Mouse (Mus musculus): ENCODE data around the gene Pitx1. TPM values are rescaled to one million over a fixed set of nuclear protein-coding genes. Genes with fewer than 3 reads are reported as not detected.
A peak's percentile ranks its signal among the peaks of the same experiment; 100 is the strongest.

The Pitx1 gene
- polyA plus RNA-seq, 1 experiment from 2014 or later: not detected

- H3K9me3 ChIP-seq (replicated peaks): peaks cover 4% of the 10 kb centered on the region; the same call in 1 of the 2 replicates
- no peak overlapping the region for H3K9ac ChIP-seq
- 76% methylated on average over 10 of the region's 10 CpGs for WGBS
- no peak for ATAC-seq
- no peak overlapping the region for H3K27ac ChIP-seq
- no peaks in the 10 kb centered on the region for H3K36me3 ChIP-seq (ENCODE audit: poor library complexity, severe bottlenecking)
- H3K4me1 ChIP-seq: no peaks in the 10 kb centered on the region
- H3K27me3 ChIP-seq: peaks cover 6% of the 10 kb centered on the region; the same call in 1 of the 2 replicates
- no peak overlapping the region for H3K4me2 ChIP-seq
- no peak overlapping the region for H3K4me3 ChIP-seq
These were observed 11.8 kb upstream of the Pitx1 start for GRCm38 (mm10) chr13:55847805-55848204.

GRCm38 (mm10) chr13:55843700-55844099 is 7.7 kb upstream of the Pitx1 start:
- Histone ChIP-seq H3K4me3 (no peak overlapping the region), H3K27me3 (peaks cover 47% of the 10 kb centered on the region), H3K9ac (no peak overlapping the region), H3K4me1 (peaks cover 9% of the 10 kb centered on the region; the same call in 1 of the 2 replicates), H3K9me3 (replicated peaks) (peaks cover 4% of the 10 kb centered on the region; the same call in 1 of the 2 replicates), H3K36me3 (ENCODE audit: poor library complexity, severe bottlenecking) (no peaks in the 10 kb centered on the region), H3K4me2 (no peak overlapping the region), H3K27ac (no peak overlapping the region)
- no peak for ATAC-seq
- 100% methylated on average over 1 of the region's 1 CpGs for WGBS

GRCm38 (mm10) chr13:55840223-55840622 is 4.2 kb upstream of the Pitx1 start:
- Histone ChIP-seq H3K9ac (no peak overlapping the region), H3K4me2 (no peak overlapping the region), H3K9me3 (replicated peaks) (peaks cover 4% of the 10 kb centered on the region; the same call in 1 of the 2 replicates), H3K36me3 (ENCODE audit: poor library complexity, severe bottlenecking) (no peaks in the 10 kb centered on the region), H3K27ac (no peak overlapping the region), H3K27me3 (peaks cover 76% of the 10 kb centered on the region), H3K4me3 (no peak overlapping the region), H3K4me1 (peaks cover 16% of the 10 kb centered on the region)
- 16% methylated on average over 14 of the region's 14 CpGs for WGBS
- no peak for ATAC-seq

- H3K27me3 ChIP-seq: peaks cover 100% of the 10 kb centered on the region
- no peak overlapping the region for H3K9ac ChIP-seq
- no peak overlapping the region for H3K4me2 ChIP-seq
- H3K36me3 ChIP-seq (ENCODE audit: poor library complexity, severe bottlenecking): no peaks in the 10 kb centered on the region
- H3K9me3 ChIP-seq (replicated peaks): no peaks in the 10 kb centered on the region
- peaks cover 16% of the 10 kb centered on the region for H3K4me1 ChIP-seq
- H3K27ac ChIP-seq: no peak overlapping the region
- H3K4me3 ChIP-seq: no peak overlapping the region
- WGBS: under 1% methylated on average over 32 of the region's 32 CpGs
- no peak for ATAC-seq
These were observed 1.1 kb upstream of the Pitx1 start for GRCm38 (mm10) chr13:55836786-55837780.

GRCm38 (mm10) chr13:55835548-55836097 is 369 bp downstream of the Pitx1 start:
- peaks cover 100% of the 10 kb centered on the region for H3K27me3 ChIP-seq
- no peaks in the 10 kb centered on the region for H3K9me3 ChIP-seq (replicated peaks)
- H3K4me2 ChIP-seq: peak overlapping the region; percentile 10; the same call in 1 of the 2 replicates
- under 1% methylated on average over 33 of the region's 33 CpGs for WGBS
- H3K4me3 ChIP-seq: no peak overlapping the region
- H3K27ac ChIP-seq: no peak overlapping the region
- no peaks in the 10 kb centered on the region for H3K36me3 ChIP-seq (ENCODE audit: poor library complexity, severe bottlenecking)
- peaks cover 26% of the 10 kb centered on the region for H3K4me1 ChIP-seq
- ATAC-seq: 0 out of 2 replicates have a peak, but pooled peaks have one; percentile 33
- H3K9ac ChIP-seq: no peak overlapping the region

- no peak overlapping the region for H3K9ac ChIP-seq
- ATAC-seq: no peak
- no peaks in the 10 kb centered on the region for H3K36me3 ChIP-seq (ENCODE audit: poor library complexity, severe bottlenecking)
- no peak overlapping the region for H3K4me2 ChIP-seq
- no peak overlapping the region for H3K4me3 ChIP-seq
- no peaks in the 10 kb centered on the region for H3K9me3 ChIP-seq (replicated peaks)
- H3K4me1 ChIP-seq: peaks cover 27% of the 10 kb centered on the region
- 5% methylated on average over 5 of the region's 5 CpGs for WGBS
- H3K27me3 ChIP-seq: peaks cover 100% of the 10 kb centered on the region
- no peak overlapping the region for H3K27ac ChIP-seq
These were observed 1.3 kb downstream of the Pitx1 start for GRCm38 (mm10) chr13:55834667-55835066.

- Histone ChIP-seq H3K4me3 (no peak overlapping the region), H3K4me1 (peaks cover 27% of the 10 kb centered on the region), H3K4me2 (no peak overlapping the region), H3K36me3 (ENCODE audit: poor library complexity, severe bottlenecking) (no peaks in the 10 kb centered on the region), H3K27me3 (peaks cover 100% of the 10 kb centered on the region), H3K9ac (no peak overlapping the region), H3K27ac (no peak overlapping the region), H3K9me3 (replicated peaks) (no peaks in the 10 kb centered on the region)
- ATAC-seq: no peak
- WGBS: 3% methylated on average over 7 of the region's 7 CpGs
These were observed 2.1 kb downstream of the Pitx1 start for GRCm38 (mm10) chr13:55833921-55834320.

GRCm38 (mm10) chr13:55832602-55833001 is 3.4 kb downstream of the Pitx1 start:
- Histone ChIP-seq H3K27me3 (peaks cover 100% of the 10 kb centered on the region), H3K9ac (no peak overlapping the region), H3K9me3 (replicated peaks) (no peaks in the 10 kb centered on the region), H3K36me3 (ENCODE audit: poor library complexity, severe bottlenecking) (no peaks in the 10 kb centered on the region), H3K27ac (no peak overlapping the region), H3K4me2 (no peak overlapping the region), H3K4me3 (no peak overlapping the region), H3K4me1 (peaks cover 27% of the 10 kb centered on the region)
- no peak for ATAC-seq
- WGBS: 23% methylated on average over 1 of the region's 1 CpGs

GRCm38 (mm10) chr13:55831722-55832160 is 4.3 kb downstream of the Pitx1 start:
- Histone ChIP-seq H3K4me1 (peaks cover 27% of the 10 kb centered on the region), H3K36me3 (ENCODE audit: poor library complexity, severe bottlenecking) (no peaks in the 10 kb centered on the region), H3K4me2 (peak overlapping the region; percentile 39), H3K9ac (no peak overlapping the region), H3K27ac (no peak overlapping the region), H3K4me3 (0 out of 2 replicates have a peak overlapping the region, but pooled peaks have one; percentile 25), H3K9me3 (replicated peaks) (no peaks in the 10 kb centered on the region), H3K27me3 (peaks cover 96% of the 10 kb centered on the region)
- WGBS: under 1% methylated on average over 25 of the region's 25 CpGs
- no peak for ATAC-seq

- Histone ChIP-seq H3K9me3 (replicated peaks) (no peaks in the 10 kb centered on the region), H3K4me2 (peak overlapping the region; percentile 39), H3K4me3 (peak overlapping the region; percentile 25), H3K27ac (no peak overlapping the region), H3K27me3 (peaks cover 94% of the 10 kb centered on the region), H3K36me3 (ENCODE audit: poor library complexity, severe bottlenecking) (no peaks in the 10 kb centered on the region), H3K4me1 (peaks cover 26% of the 10 kb centered on the region), H3K9ac (no peak overlapping the region)
- no peak for ATAC-seq
- under 1% methylated on average over 50 of the region's 82 CpGs for WGBS
These were observed 4.9 kb downstream of the Pitx1 start for GRCm38 (mm10) chr13:55830833-55831721.

GRCm38 (mm10) chr13:55830081-55830832 is 5.7 kb downstream of the Pitx1 start:
- peaks cover 94% of the 10 kb centered on the region for H3K27me3 ChIP-seq
- no peaks in the 10 kb centered on the region for H3K36me3 ChIP-seq (ENCODE audit: poor library complexity, severe bottlenecking)
- H3K27ac ChIP-seq: no peak overlapping the region
- no peaks in the 10 kb centered on the region for H3K9me3 ChIP-seq (replicated peaks)
- under 1% methylated on average over 48 of the region's 48 CpGs for WGBS
- no peak for ATAC-seq
- H3K9ac ChIP-seq: no peak overlapping the region
- H3K4me3 ChIP-seq: peak overlapping the region; percentile 25
- H3K4me1 ChIP-seq: peaks cover 28% of the 10 kb centered on the region
- peak overlapping the region; percentile 39 for H3K4me2 ChIP-seq

Measured in forebrain, embryonic 13.5 days (tissue).